Mouse (Mus musculus): ENCODE results near the gene Gm13030.

Gene Gm13030

GRCm38 (mm10) chr4:138865991-138866390, 7.8 kb downstream of the Gm13030 start:
- DNase-seq (ENCODE audit: low read depth, low spot score): no peak

GRCm38 (mm10) chr4:138865092-138865491, 8.7 kb downstream of the Gm13030 start:
- no peak for DNase-seq (ENCODE audit: low read depth, low spot score)

DNA sequence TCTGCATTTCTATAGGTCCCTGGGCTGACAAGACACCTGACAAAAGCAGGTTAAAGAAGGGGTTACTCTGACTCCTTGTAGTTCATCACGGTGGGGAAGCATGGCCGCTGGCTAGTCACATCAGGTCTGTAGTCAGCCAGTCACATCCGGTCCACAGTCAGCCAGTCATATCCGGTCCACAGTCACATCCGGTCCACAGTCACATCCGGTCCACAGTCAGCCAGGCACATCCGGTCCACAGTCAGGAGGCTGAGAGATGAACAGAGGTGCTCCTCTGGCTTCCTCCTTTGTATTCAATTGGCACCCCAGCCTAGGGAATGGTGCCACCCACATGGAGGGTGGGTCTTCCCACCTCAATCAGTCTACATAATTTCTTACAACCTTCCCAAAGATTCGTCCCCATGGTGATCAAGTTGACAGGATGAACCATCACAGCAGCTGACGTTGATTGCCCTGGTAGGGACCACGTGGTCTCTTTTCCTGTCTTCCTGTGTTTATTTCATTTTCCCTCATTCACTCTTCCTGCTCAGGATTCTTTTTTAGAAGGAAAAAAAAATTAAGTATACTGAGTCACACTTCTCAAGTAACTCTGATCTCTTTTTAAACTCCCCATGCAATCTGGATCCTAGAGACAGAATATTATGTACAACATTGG, 10.3 kb downstream of the Gm13030 start, which contains the start of gene Pla2g5:
Gene Pla2g5, minus strand, starts transcription at position 139 of the 655 bp plus-strand sequence.
- peak; percentile 92 for DNase-seq (ENCODE audit: low read depth, low spot score)

DNA sequence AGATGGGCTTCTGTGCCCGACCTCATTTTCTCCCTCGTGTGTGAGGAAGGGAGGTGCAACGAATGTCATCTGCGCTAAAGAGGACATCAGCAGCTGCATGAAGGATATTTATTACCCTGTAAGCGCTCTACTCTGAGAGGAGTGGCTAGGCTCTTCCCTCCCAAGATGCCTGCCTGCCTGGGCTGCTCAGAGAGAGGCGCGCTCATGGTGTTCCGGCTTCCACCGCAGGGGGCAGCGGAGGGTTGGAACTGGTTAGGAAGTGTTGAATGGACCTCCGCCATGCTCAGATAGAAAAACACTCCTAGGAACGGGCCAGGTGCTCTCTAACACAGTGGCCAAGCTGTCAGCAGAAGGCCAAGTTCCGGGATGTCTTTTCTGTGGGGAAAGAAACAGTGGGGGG, 14.0 kb downstream of the Gm13030 start:
- DNase-seq (ENCODE audit: low read depth, low spot score): peak; percentile 92

DNA sequence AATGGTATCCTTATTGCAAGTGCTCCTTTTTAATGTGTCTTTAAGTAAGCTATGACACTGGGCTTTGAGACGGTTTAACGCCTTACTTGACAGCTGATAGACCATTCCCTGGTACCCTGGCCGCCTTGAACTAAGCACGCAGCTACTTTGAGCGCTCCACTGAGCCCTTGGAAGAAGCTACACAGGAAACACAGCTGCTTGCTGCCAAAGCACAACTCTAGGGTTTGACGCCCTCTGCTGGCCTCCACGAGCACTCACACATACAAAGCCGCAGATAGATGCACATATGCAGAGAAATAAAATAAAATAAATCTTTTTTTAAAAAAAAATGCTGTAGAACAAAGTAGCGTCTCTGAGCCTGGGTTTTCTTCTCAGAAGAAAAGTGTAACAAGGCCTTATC, 14.5 kb downstream of the Gm13030 start:
- peak; percentile 88 for DNase-seq (ENCODE audit: low read depth, low spot score)

DNA sequence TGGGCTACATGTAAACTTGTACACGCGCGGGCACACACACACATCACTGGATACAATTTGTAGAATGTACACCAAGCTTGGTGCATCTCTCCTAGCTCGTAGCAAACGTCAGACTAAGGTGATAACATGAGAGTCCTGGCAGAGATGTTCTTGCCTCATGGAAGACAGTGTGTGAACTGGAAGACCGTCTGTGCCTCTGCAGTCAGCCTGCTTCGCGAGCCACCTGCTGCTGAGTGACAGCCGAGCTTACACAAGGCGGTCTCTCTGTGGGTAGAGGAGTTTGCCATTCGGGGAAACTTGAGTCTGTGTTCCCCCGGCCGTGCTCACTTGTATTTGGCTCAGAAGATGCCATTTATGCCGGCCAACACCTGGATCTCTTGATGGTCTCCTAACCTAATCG, 15.3 kb downstream of the Gm13030 start:
- DNase-seq (ENCODE audit: low read depth, low spot score): no peak

- DNase-seq (ENCODE audit: low read depth, low spot score): peak; percentile 27
These were observed 16.2 kb downstream of the Gm13030 start for GRCm38 (mm10) chr4:138857576-138857975.

DNA sequence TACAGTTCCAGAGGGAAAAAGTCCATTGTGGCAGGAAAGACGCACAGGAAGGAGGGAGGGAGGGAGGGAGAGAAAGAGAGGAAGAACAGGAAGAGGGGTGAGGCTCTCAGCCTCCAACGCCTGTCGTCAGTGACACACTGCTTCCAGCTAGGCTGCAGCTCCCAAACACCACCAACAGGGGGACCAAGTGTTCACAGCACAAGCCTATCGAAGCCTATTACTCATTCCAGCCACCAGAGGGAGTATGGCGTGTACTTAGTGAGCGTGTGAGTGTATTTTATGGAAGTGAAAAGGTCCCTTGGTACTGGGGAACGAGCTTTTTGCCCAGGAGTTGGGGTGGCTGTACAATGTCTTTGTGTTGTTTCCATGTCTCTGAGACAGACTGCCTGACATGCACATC, 17.3 kb downstream of the Gm13030 start:
- peak; percentile 95 for DNase-seq (ENCODE audit: low read depth, low spot score)

GRCm38 (mm10) chr4:138855092-138855632, 18.6 kb downstream of the Gm13030 start:
- no peak for DNase-seq (ENCODE audit: low read depth, low spot score)

- DNase-seq (ENCODE audit: low read depth, low spot score): no peak
These were observed 20.8 kb downstream of the Gm13030 start for GRCm38 (mm10) chr4:138852961-138853360.

- DNase-seq (ENCODE audit: low read depth, low spot score): peak; percentile 68
These were observed 22.3 kb downstream of the Gm13030 start for GRCm38 (mm10) chr4:138851463-138851862.

- DNase-seq (ENCODE audit: low read depth, low spot score): no peak
These were observed 32.4 kb downstream of the Gm13030 start for GRCm38 (mm10) chr4:138841386-138841785.

DNA sequence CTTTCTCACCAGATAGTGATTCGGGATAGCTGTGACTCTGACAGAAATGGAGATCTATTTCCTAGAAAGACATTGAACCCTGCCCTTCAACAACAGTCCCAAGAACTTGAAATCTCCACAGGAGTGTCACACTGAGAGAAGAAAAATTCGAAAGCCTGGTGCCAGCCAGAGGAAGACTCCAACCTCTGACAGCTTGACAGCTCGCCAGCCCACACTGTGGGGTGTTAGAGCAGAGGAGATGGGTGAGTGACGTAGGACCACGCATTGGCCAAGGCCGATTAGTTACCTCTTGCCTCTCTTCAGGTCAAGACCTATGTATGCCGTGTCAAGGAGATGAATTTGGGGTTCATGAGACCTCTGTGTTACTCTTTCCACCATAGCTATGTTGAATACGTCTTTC, 33.0 kb downstream of the Gm13030 start:
- no peak for DNase-seq (ENCODE audit: low read depth, low spot score)

DNA sequence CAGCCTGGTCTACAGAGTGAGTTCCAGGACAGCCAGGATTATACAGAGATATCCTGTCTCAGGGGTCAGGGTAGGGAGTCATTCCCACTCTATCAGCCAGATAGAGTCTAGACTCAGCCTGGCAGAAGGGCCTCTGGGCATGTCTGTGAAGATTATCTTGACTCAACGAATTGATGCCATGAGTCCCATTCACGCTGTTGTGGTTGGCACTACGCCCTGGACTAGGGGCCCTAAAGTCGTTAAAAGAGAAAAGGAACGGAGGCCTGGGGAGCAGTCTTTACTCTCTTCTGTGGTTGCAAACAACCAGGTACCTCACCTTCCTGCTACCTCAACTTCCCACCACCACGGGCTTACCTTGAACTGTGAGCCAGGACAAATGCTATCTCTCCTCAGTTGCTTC, 34.0 kb downstream of the Gm13030 start:
- no peak for DNase-seq (ENCODE audit: low read depth, low spot score)

- DNase-seq (ENCODE audit: low read depth, low spot score): no peak
These were observed 46.6 kb downstream of the Gm13030 start for GRCm38 (mm10) chr4:138827147-138827546.

- DNase-seq (ENCODE audit: low read depth, low spot score): peak; percentile 32
These were observed 47.8 kb downstream of the Gm13030 start for GRCm38 (mm10) chr4:138825751-138826567.

- peak; percentile 52 for DNase-seq (ENCODE audit: low read depth, low spot score)
These were observed 49.1 kb downstream of the Gm13030 start for GRCm38 (mm10) chr4:138824660-138825059.

DNA sequence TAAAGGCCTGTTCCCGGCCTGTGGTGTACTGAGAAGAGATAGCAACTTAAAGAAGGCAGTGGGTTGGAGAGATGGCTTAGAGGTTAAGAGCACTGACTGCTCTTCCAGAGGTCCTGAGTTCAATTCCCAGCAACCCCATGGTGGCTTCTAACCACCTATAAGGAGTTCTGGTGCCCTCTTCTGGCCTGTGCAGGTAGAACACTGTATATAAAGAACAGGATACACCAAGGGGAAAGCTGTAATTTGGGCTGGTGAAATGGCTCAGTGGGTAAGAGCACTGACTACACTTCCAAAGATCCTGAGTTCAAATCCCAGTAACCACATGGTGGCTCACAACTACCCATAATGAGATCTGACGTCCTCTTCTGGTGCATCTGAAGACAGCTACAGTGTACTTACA, 49.6 kb downstream of the Gm13030 start:
- peak; percentile 56 for DNase-seq (ENCODE audit: low read depth, low spot score)

GRCm38 (mm10) chr4:138821036-138821435, 52.7 kb downstream of the Gm13030 start:
- peak; percentile 43 for DNase-seq (ENCODE audit: low read depth, low spot score)
